Mouse (Mus musculus): ENCODE measurements around the gene Otulinl.
A peak's percentile ranks its signal among the peaks of the same experiment; 100 is the strongest.

The Otulinl gene

DNA sequence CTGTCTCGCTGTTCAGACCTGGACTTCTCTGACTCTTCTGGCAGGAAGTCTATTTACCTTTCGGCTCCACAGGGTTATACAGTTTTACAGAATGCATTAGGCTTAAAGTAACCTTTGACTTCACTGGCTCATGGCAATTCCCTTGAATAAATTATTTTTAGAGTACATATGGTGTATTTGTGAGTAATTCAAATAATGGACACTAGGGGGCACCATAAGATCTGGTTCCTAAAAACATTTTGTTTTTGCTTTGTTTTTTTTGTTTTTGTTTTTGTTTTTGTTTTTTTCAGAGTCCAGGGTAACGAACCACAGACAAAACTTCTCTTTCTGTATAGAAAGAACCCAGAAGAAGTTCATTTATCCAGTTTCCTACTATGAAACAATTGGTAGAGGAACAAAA, 33.7 kb downstream of the Otulinl start:
- no peak for DNase-seq

GRCm38 (mm10) chr15:27646665-27647064, 34.7 kb downstream of the Otulinl start:
- DNase-seq, result no peak

DNA sequence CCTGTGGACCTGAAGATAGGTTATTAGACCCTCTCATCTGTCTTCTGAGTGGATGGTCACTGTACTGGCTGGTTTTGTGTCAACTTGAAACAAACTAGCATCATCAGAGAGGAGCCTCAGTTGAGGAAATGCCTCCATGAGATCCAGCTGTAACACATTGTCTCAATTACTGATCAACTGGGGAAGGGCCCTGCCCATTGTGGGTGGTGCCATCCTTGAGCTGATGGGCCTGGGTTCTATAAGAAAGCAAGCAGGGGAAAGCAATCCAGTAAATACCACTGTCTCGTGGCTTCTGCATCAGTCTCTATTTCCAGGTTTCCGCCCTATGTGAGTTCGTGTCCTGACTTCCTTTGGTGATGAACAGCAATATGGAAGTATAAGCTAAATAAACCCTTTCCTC, 36.1 kb downstream of the Otulinl start:
- no peak for DNase-seq

DNA sequence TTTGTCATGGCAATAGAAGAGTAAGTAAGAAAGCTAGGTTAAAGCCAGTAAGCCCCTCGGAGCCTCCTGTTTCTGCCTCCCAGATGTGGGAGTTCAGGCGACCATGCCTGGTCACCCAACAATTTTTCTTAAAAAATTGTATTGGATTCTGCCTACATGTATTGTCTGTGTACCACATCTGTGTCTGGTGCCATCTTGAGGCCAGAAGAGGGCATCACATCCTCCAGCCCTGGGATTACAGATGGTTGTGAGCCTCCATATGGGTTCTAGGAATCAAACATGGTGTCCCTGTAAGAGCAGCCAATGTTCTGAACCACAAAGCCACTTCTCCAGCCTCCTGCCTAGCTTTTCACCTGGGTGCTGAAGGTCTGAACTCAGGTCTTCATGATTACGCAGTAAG, 38.5 kb downstream of the Otulinl start:
- DNase-seq, result peak; percentile 54

DNA sequence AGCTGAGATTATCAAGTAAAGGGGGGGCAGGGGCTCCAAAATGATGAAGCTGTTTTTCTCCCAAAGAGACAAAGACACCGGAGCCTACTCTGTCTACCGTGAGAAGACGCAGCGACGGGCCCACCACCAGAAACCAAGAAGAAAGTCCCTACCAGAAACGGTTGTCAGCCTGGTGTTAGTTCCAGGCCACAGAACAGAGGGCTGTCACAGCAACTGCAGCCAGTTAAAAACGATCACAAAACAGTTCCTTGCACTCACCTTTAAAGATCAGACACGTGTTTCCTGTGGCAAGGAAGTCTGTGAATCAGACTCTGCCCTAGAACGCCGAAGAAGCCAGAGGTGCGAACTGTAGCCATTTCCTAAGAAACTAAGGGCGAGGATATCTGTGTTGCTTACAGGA, 40.2 kb downstream of the Otulinl start:
- DNase-seq, result no peak

GRCm38 (mm10) chr15:27633941-27634900, 47.2 kb downstream of the Otulinl start:
- DNase-seq, result peak; percentile 44

DNA sequence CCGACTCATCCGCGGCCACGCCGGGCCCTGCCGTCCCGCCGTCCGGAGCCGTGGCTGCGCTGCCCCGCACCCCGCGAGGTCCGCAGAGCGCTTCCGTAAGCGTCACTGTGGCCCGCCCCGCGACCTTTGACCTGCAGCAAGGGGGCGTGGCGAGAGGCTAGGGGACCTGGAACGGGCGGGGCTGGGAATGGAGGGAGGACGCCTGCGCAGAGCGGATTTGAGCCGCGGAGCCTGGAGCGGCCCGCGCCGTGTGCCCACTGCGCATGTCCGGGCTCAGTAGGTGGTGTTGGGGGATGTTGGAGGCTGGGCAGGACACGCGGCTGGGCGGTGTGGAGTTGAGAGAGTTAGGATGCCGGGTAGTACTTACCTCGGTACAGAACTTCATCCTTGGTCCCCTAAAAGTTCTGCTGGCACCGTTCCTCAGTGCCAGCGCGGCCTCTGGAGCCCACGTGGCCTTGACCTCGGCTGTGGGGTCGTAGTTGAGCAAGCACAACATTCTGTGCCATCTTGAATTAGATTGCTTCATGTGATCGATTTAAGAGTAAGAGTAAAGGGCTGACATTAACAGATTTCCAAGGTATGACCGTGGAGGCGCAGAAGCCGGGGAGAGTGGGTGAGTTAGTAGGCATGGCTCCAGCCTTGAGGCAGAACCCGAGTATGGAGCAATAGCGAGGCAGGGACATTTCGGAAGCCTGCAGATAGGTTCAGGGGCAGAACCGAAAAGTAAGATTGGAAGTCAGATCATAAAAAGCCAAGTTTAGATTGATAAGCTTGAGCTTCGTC, 50.6 kb downstream of the Otulinl start, which contains the start of gene Otulin:
Otulin (minus strand) TSS at position 93 of the 783 bp plus-strand sequence.
- DNase-seq, result peak; percentile 97

- DNase-seq, result no peak
Observed at GRCm38 (mm10) chr15:27629800-27630600, 51.4 kb downstream of the Otulinl start.

DNA sequence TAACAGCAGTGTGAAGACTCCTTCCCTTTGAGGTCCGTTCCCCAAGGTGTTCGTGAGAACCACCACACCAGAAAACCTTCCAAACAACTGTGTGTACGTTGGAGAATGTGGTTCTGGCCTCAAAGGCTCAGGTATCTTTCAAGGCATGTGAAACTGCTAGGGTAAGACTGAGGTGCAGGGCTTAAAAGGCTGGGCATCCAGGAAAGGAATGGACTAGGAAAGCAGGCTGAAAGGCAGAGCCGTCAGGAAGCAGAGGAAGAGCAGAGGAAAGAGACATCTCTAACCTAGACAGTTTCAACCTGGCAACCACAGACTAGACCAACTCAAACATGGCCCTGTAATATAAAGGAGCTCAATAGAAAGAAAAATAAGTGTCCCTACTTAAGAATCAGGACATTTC, 52.3 kb downstream of the Otulinl start:
- no peak for DNase-seq

DNA sequence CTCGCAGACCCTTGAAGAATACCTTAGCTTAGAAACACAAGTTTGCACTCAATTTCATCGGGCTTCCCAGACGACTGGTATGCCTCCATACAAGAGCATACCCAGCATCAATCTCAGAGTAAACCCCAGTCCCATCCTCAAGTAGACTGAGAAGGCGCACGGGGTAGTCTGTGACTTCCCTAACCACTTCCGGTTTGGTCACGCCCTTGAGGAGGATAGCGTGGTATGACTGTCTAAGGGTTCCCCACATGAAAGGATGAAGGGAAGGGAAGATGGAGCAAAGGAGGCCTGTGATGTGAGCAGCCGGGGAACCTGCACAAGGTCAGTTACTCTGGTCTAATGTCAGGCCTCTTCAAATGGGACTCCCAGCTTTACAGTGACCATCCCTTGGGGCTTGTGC, 53.6 kb downstream of the Otulinl start:
- no peak for DNase-seq

DNA sequence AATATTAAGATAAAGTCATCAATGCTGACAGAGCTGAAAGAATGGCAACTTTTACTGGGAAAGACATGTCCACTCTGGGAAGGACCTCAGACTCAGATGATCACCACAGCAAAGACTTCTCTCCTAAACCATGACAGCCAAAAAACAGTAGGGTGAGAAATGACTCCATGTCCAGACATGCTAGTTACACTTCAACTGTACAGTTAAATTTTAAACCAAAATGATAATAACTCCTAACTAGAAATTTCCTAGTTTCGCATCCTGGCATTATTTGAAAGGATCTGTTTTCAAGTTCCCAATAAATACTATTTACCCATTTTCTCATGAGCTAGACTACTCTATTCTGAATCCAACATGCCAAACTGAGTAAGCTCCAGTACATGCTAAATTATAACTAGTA, 55.1 kb downstream of the Otulinl start:
- DNase-seq, result no peak

- no peak for DNase-seq
Observed at GRCm38 (mm10) chr15:27625890-27626255, 55.5 kb downstream of the Otulinl start.

- DNase-seq, result no peak
Observed at GRCm38 (mm10) chr15:27625014-27625889, 56.1 kb downstream of the Otulinl start.

DNA sequence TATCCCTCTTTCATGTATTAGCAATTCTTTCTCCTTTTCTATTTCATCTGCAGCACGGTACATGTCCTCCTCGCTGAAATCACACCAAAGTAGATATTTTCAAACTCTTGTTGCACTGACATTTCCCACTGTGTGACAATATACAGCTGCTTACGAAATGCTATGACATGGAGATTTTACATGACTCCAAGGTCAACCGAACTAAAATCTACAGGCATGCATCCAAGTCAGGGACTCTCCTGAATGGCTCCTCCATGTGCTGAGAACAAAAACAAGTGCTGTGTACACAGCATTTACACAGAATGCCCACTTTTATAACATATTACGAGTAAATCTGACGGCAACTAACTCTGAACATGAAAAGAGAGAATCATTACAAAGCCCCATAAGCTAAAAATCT, 58.1 kb downstream of the Otulinl start:
- DNase-seq, result no peak

- DNase-seq, result peak; percentile 40
Observed at GRCm38 (mm10) chr15:27620475-27621185, 60.7 kb downstream of the Otulinl start.

- peak; percentile 81 for DNase-seq
Observed at GRCm38 (mm10) chr15:27619683-27620082, 61.7 kb downstream of the Otulinl start.

DNA sequence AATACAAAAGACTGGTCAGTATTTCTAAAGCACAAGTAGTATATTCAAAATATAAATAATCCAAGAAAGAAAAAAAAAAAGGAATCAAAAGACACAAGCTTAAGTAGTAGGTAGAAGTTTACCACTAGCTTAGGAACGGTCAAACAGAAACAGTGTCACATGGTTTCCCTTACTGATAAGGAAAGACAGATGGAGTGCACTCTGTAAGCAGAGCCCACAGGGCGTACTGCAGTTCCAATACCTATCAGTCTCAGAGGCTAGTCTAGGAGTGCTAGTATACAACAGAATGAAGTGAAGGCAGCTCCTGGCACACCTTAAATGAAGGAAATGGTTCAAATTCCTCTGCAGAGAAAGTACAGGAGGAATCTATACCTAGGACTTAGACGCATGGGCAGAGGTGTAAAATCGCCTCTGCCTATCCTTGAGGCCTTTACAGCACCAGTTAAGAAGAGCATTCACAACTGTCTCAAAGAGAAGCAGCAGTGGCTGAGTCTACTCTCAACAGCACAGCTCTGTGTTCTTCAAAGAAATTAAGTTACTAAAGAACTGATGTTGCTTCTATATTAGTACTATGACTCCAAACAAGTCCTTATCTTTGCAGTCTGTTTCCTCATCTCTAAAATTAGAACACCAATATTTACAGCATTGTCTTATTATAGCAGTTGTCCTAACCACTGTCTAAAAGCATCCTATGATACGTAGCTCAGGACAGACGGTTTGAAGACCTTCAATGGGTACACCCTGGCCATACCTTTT, 62.4 kb downstream of the Otulinl start:
- DNase-seq, result no peak

- DNase-seq, result no peak
Observed at GRCm38 (mm10) chr15:27617227-27617626, 64.2 kb downstream of the Otulinl start.

- no peak for DNase-seq
Observed at GRCm38 (mm10) chr15:27616159-27616558, 65.2 kb downstream of the Otulinl start.

DNA sequence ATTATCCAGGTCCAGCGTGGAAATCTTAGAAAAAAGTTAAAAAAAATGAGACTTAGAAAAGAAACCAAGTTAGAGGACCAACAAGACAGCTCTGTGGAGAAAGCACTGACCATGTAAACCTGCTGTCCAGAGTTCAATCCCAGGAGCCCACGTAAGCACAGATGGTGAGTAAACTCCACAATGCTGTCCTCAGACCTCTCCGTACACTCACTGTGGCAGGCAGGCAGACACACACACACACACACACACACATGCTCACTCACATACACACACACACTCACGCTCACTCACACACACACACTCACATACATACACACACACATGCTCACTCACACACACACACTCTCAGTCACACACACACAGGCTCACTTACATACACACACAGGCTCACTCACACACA, 68.1 kb downstream of the Otulinl start:
- DNase-seq, result no peak
